ENCODE assay signal across 14 mouse cellular contexts in genomic region chr8:84329535-84329934, GRCm38 (mm10).
"Had no signal": no experiment of that assay in that cellular context is flagged by ENCODE, and none has a peak within 500 bp of the region (broad histone marks: within the 10 kb centered on the region; RNA-seq: fewer than 3 reads in every experiment).

No protein-coding gene starts in this region.

- DNase-seq: kidney, adult 8-10 months; kidney, postnatal 25 days; lung, adult 2 months; lung, postnatal 36 days; midbrain, embryonic 14.5 days; retina, postnatal 1 day; thymus, postnatal 4 days had no signal

- H3K9ac ChIP-seq: liver, embryonic 15.5 days; neural tube, embryonic 13.5 days had no signal

- H3K27ac ChIP-seq: limb, embryonic 10.5 days; liver, embryonic 15.5 days; midbrain, embryonic 10.5 days; neural tube, embryonic 13.5 days had no signal

- H3K4me1 ChIP-seq: limb, embryonic 10.5 days; liver, embryonic 15.5 days; midbrain, embryonic 10.5 days; neural tube, embryonic 13.5 days had no signal

- H3K27me3 ChIP-seq: liver, embryonic 15.5 days; neural tube, embryonic 13.5 days had no signal

- H3K9me3 ChIP-seq: limb, embryonic 10.5 days; liver, embryonic 15.5 days; midbrain, embryonic 10.5 days; neural tube, embryonic 13.5 days had no signal

- H3K36me3 ChIP-seq: limb, embryonic 10.5 days; liver, embryonic 15.5 days; midbrain, embryonic 10.5 days; neural tube, embryonic 13.5 days had no signal

- ATAC-seq: intestine, postnatal 0 days; lung, postnatal 0 days had no signal

- H3K4me3 ChIP-seq: limb, embryonic 10.5 days; liver, embryonic 15.5 days; midbrain, embryonic 10.5 days; neural tube, embryonic 13.5 days had no signal

- H3K4me2 ChIP-seq: liver, embryonic 11.5 days; liver, embryonic 15.5 days; neural tube, embryonic 13.5 days had no signal
